Mouse (Mus musculus) Patski (cell line): ENCODE measurements around the gene Gm6993. TPM values are rescaled to one million over a fixed set of nuclear protein-coding genes. Genes with fewer than 3 reads are reported as not detected.

ENCODE experiments used
- ATAC-seq: fragments of 100-300 bp; one replicate; pipeline ENCODE4 v1.8.0; 2021
- CTCF ChIA-PET: fragments of 350-600 bp; sonication (Branson Sonifier 250); formaldehyde crosslinking; loops from one replicate; lab custom pipeline; 2022; ENCODE audit warnings: inconsistent platforms; lab: Charles Lee
- POLR2A ChIA-PET: fragments of 350-600 bp; sonication (Branson Sonifier 250); formaldehyde crosslinking; loops from one replicate; lab custom pipeline; 2022; ENCODE audit warnings: antibody characterized with exemption, inconsistent platforms; lab: Charles Lee
- DNase-seq: peaks from one replicate; pipeline ENCODE4 v3.0.0-alpha.2; 2011; ENCODE audit warnings: low read depth, low spot score
- H3K27me3 ChIP-seq: fragments of 371-371 bp; one replicate; pipeline ENCODE4 v1.5.1; 2021
- CTCF ChIP-seq: fragments of 100-300 bp; IDR thresholded peaks from one replicate; pipeline ENCODE4 v1.5.1; 2021
- in situ Hi-C: fragments of 300-500 bp; cut with MboI; formaldehyde crosslinking; loops from 3 replicates; pipeline ENCODE4 v1.11.1; 2018; ENCODE audit warnings: low pct_unique_long_range_greater_than_20kb, mixed read lengths
- polyA plus RNA-seq: library from polyadenylated mRNA; unstranded; gene quantifications from one replicate; pipeline ENCODE4 v1.2.3, GENCODE M21; 2021

Gm6993 gene
- polyA plus RNA-seq, 1 experiment from 2014 or later, result not detected

GRCm38 (mm10) chr12:31239031-31239583 is 1.5 kb upstream of the Gm6993 start:
- TF ChIP-seq CTCF, result no peak
- CTCF ChIA-PET, result no interaction called here
- DNase-seq, result no peak
- POLR2A ChIA-PET, result no interaction called here
- no peaks in the 10 kb centered on the region for H3K27me3 ChIP-seq
- in situ Hi-C loops, result no loop called here
- ATAC-seq, result no peak

GRCm38 (mm10) chr12:31239798-31240197 is 772 bp upstream of the Gm6993 start:
- ATAC-seq, result no peak
- in situ Hi-C loops, result no loop called here
- H3K27me3 ChIP-seq, result no peaks in the 10 kb centered on the region
- POLR2A ChIA-PET, result no interaction called here
- CTCF ChIA-PET, result no interaction called here
- TF ChIP-seq CTCF, result no peak
- no peak for DNase-seq

GRCm38 (mm10) chr12:31241595-31242342 is 1.2 kb downstream of the Gm6993 start:
- in situ Hi-C loops, result no loop called here
- POLR2A ChIA-PET, result no interaction called here
- CTCF ChIA-PET, result no interaction called here
- DNase-seq (no peak), ATAC-seq (no peak)
- H3K27me3 ChIP-seq, result no peaks in the 10 kb centered on the region
- no peak for TF ChIP-seq CTCF

DNA sequence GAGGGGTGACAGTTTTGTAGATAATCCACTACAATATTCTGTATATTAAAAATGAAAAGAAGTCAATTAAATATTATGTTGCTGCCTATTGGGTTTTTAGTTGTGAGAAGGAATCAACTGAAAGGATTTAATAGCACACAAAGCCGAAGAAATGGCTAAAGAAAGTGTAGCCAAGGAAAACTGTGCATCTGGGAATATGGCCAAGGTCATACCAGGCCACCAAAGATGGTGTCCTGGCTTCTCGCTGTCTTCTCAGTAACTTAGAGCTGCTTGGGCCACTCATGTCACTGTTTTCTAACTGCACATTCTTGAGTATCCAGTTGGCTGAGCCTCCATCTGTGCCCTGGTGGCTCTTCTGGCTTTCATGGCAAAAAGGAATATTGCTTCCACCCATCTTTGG is 3.4 kb downstream of the Gm6993 start:
- ChIA-PET POLR2A (no interaction called here), CTCF (no interaction called here)
- DNase-seq (no peak), ATAC-seq (no peak)
- H3K27me3 ChIP-seq, result no peaks in the 10 kb centered on the region
- in situ Hi-C loops, result no loop called here
- no peak for TF ChIP-seq CTCF

DNA sequence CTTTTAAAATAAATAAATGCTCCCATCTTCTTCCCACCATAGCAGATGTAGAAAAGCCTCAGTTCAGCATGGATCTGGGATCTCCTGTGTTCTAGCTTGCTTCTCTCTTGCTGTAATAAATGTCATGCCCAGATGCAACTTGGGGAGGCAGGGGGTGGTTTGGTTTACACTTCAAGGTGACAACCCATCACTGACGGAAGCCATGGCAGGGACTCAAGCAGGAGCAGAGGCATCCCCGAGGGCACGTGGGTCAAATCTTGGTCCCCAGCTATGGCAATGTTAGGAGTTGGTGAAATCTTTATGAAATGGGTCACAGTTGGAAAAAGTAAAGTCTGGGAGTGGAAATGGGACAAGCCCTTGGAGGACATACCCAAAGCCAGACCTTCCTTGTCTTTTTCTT is 4.1 kb downstream of the Gm6993 start:
- ChIA-PET CTCF (no interaction called here), POLR2A (no interaction called here)
- ATAC-seq (no peak), DNase-seq (no peak)
- H3K27me3 ChIP-seq, result no peaks in the 10 kb centered on the region
- in situ Hi-C loops, result no loop called here
- no peak for TF ChIP-seq CTCF

GRCm38 (mm10) chr12:31246153-31246552 is 5.6 kb downstream of the Gm6993 start:
- no peak for DNase-seq
- ChIA-PET POLR2A (no interaction called here), CTCF (no interaction called here)
- ATAC-seq, result no peak
- no peaks in the 10 kb centered on the region for H3K27me3 ChIP-seq
- TF ChIP-seq CTCF, result no peak
- in situ Hi-C loops, result no loop called here

GRCm38 (mm10) chr12:31246615-31247014 is 6.0 kb downstream of the Gm6993 start:
- ATAC-seq (no peak), DNase-seq (no peak)
- in situ Hi-C loops, result no loop called here
- no peaks in the 10 kb centered on the region for H3K27me3 ChIP-seq
- TF ChIP-seq CTCF, result no peak
- POLR2A ChIA-PET, result no interaction called here
- CTCF ChIA-PET, result no interaction called here

DNA sequence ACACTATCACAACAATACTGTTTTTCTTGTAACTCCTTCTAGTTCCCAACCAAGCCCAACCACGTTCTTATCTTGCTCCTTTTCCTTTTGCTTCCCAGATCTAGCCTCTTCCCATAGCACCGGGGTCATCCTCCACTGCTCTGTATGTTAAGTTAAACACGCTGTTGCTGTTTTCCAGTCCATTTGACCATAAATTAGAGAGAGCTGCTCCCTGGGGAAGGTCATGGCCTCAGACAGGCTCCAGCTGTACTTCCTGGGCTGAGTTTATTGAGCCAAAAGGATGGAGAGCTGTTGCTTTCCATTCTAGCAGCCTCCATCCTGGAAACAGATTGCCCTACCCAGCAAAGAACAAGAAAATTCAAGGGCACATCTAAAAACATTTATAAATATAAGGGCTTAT is 7.6 kb downstream of the Gm6993 start:
- no peak for TF ChIP-seq CTCF
- ChIA-PET POLR2A (no interaction called here), CTCF (interaction anchor here (0.7 kb wide), 1 partner anchor 61 kb away, joined by 3 read pairs; no protein-coding TSS in a partner anchor)
- no peak for DNase-seq
- H3K27me3 ChIP-seq, result no peaks in the 10 kb centered on the region
- in situ Hi-C loops, result no loop called here
- no peak for ATAC-seq

DNA sequence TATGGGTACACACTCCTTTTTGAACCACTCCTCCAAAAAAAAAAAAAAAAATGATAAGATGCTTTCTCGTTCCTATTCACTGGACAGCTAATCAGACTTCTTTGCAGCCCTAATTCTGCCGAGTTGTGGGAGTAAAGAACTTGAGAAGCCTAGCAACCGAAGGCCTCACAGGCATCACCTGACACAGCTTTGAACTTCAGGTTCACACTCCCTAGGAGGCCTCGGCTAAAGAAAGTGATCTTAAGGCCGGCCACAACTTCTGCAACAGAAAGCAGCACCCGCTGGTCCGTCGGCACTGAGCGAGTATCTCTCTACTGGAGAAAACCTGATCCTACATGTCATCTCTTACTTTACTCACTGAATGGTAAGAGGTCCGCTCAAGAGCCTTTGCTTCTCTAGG is 8.1 kb downstream of the Gm6993 start:
- ATAC-seq (no peak), DNase-seq (no peak)
- no peaks in the 10 kb centered on the region for H3K27me3 ChIP-seq
- TF ChIP-seq CTCF, result no peak
- POLR2A ChIA-PET, result no interaction called here
- in situ Hi-C loops, result no loop called here
- CTCF ChIA-PET, result no interaction called here

DNA sequence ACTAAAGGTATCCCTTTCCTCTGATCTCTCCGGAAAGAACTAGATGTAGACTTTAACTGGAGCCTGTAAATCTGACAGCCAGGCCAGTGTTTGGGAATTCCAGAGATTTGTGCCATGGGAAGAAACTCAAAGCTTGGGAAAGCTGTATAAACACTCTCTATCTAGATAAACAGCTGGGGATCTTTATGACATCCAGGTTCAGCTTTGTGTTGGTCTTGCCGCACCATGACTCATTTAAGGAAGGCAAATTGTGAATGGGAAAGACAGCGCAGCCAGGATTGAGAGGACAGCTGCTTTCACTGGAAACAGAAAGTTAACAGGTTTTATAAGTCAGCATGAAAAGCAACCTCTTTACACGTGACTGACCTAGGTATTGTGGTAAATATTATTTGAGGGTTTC is 11.7 kb downstream of the Gm6993 start:
- in situ Hi-C loops, result no loop called here
- ChIA-PET CTCF (no interaction called here), POLR2A (no interaction called here)
- no peak for TF ChIP-seq CTCF
- ATAC-seq, result no peak
- no peak for DNase-seq
- H3K27me3 ChIP-seq, result no peaks in the 10 kb centered on the region

DNA sequence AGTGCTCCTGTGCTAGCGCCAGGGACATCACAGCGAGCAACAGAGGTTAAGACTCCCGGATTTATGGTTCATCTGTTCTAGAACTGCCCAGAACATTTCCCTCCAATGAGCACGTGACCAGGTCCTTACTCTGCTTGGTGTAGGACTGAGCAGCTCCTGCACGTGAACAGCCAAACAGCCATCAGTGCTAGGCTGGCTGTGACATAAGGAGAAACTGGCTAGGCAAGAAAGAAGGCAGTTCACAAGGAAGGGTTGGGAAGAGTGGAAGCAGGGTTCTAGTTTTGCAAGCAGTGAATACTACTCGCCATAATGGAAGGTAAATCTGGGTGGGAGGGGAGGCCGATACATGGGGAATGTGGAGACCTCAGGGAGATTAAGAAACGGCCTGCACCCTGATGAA is 14.4 kb downstream of the Gm6993 start:
- in situ Hi-C loops, result no loop called here
- ATAC-seq (no peak), DNase-seq (no peak)
- ChIA-PET CTCF (no interaction called here), POLR2A (interaction anchor here (0.6 kb wide), 1 partner anchor 129 kb away, joined by 3 read pairs; no protein-coding TSS in a partner anchor)
- no peak for TF ChIP-seq CTCF
- H3K27me3 ChIP-seq, result no peaks in the 10 kb centered on the region
